Mouse (Mus musculus) midbrain, embryonic 14.5 days (tissue): Measurements from ENCODE around the gene Rnf216. TPM values are rescaled to one million over a fixed set of nuclear protein-coding genes. Genes with fewer than 3 reads are reported as not detected.

Experiments
- ATAC-seq: fragments of 200-750 bp; cut with Nextera tagmentation; 2 replicates; pipeline ENCODE4 v1.8.0; 2017; ENCODE audit warnings: moderate number of reproducible peaks, moderate library complexity; ENCODE audit not compliant: low FRiP score, low TSS enrichment
- DNase-seq: peaks from one replicate; pipeline ENCODE4 v3.0.0-alpha.2; 2015
- H3K27ac ChIP-seq: fragments of 300-500 bp; sonication (generic); replicated peaks from 2 replicates; pipeline ENCODE4 v1.5.1; 2014; ENCODE audit warnings: mild to moderate bottlenecking, low read depth, low read length, moderate library complexity
- H3K27me3 ChIP-seq: fragments of 300-500 bp; sonication (generic); 2 replicates; pipeline ENCODE4 v1.6.1; 2014; ENCODE audit warnings: low read length, control low read depth, mixed read lengths; ENCODE audit not compliant: control insufficient read depth, insufficient read depth
- H3K36me3 ChIP-seq: fragments of 300-500 bp; sonication (generic); 2 replicates; pipeline ENCODE4 v1.6.1; 2014; ENCODE audit warnings: low read length, control low read depth; ENCODE audit not compliant: control insufficient read depth, insufficient read depth
- H3K4me1 ChIP-seq: fragments of 300-500 bp; sonication (generic); 2 replicates; pipeline ENCODE4 v1.6.1; 2014; ENCODE audit warnings: mild to moderate bottlenecking, antibody characterized with exemption, low read length, control low read depth; ENCODE audit not compliant: control insufficient read depth, insufficient read depth
- H3K4me2 ChIP-seq: fragments of 300-500 bp; sonication (generic); 2 replicates; pipeline ENCODE4 v1.6.1; 2014; ENCODE audit warnings: mild to moderate bottlenecking, low read length, moderate library complexity
- H3K4me3 ChIP-seq: fragments of 300-500 bp; sonication (generic); replicated peaks from 2 replicates; pipeline ENCODE4 v1.5.1; 2014; ENCODE audit warnings: low read depth, low read length
- H3K9ac ChIP-seq: fragments of 300-500 bp; sonication (generic); replicated peaks from 2 replicates; pipeline ENCODE4 v1.6.1; 2014; ENCODE audit warnings: mild to moderate bottlenecking, low read length, moderate library complexity
- H3K9me3 ChIP-seq: fragments of 300-500 bp; sonication (generic); 2 replicates; pipeline ENCODE4 v1.6.1; 2016; ENCODE audit warnings: low read length, control low read depth, mixed read lengths; ENCODE audit not compliant: control insufficient read depth
- WGBS: fragments of 180-500 bp; shearing (Covaris S2); extraction: QIAGEN DNeasy Blood & Tissue Kit; methylation state at CpG from one replicate; pipeline ENCODE4 v1.1.7; 2014; 5-methylcytosine and 5-hydroxymethylcytosine counted together
- polyA plus RNA-seq: library from polyadenylated mRNA; unstranded; fragments of >200 nt; fragmentation: Nextera tagmentation; extraction: Ambion mirVana; gene quantifications from 2 replicates; pipeline ENCODE4 v1.2.1, GENCODE M21; 2014

The Rnf216 gene
- polyA plus RNA-seq, 1 experiment from 2014 or later = 32.1 TPM

DNA sequence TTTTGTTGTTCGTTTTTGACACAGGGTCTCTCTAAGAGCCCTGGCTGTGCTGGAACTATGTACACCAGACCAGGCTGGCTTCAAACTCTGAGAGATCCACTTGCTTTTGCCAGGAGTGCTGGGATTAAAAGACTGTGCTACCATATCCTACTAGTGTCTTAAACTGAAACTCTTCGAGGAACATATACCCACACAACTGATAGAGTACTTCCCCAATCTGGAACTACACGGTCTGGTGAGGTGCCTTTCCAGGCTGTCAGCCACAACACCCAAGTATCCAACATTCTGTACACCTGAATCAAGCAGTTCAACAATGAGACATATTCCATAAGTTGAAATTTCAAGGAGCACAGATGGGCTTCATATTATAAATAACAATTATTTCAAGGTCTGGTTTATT is 79.5 kb downstream of the Rnf216 start:
- no peak overlapping the region; the same call in 1 of the 2 replicates for H3K9ac ChIP-seq
- H3K4me3 ChIP-seq = no peak overlapping the region
- ATAC-seq (no peak), DNase-seq (no peak)
- 89% methylated on average over 3 of the region's 3 CpGs for WGBS
- no peaks in the 10 kb centered on the region for H3K9me3 ChIP-seq
- H3K27me3 ChIP-seq = no peaks in the 10 kb centered on the region
- peaks cover 3% of the 10 kb centered on the region; the same call in 1 of the 2 replicates for H3K36me3 ChIP-seq
- no peak overlapping the region for H3K4me2 ChIP-seq
- no peak overlapping the region for H3K27ac ChIP-seq
- no peaks in the 10 kb centered on the region for H3K4me1 ChIP-seq

DNA sequence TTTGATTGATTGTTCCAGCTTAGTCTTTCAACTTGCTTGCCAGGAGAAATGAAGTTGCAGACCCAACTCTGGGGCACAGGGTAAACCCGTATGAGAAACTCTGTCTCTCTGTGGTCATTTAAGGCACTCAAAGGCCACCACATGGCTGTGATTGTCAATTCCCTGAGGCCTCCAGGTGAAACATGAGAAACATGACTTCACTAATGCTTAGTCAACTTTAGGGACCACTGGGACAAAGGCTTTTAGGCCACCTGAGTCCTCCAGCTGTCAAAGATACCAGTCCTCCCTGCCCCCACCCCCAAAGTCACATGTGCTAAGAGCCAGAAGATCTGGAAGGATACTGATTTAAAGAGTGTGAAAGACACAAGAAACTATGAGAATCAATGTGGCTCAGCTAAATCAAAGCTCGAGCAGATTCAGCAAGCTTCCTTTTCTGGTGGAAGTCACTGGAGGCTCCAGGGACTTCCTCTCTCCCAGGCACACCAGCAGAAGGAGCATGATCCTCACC is 80.1 kb downstream of the Rnf216 start:
- Histone ChIP-seq H3K4me3 (no peak overlapping the region), H3K9me3 (no peaks in the 10 kb centered on the region), H3K9ac (no peak overlapping the region), H3K4me1 (no peaks in the 10 kb centered on the region), H3K27ac (no peak overlapping the region), H3K36me3 (peaks cover 5% of the 10 kb centered on the region), H3K4me2 (no peak overlapping the region), H3K27me3 (no peaks in the 10 kb centered on the region)
- DNase-seq (no peak), ATAC-seq (no peak)
- WGBS = 54% methylated on average over 2 of the region's 2 CpGs

DNA sequence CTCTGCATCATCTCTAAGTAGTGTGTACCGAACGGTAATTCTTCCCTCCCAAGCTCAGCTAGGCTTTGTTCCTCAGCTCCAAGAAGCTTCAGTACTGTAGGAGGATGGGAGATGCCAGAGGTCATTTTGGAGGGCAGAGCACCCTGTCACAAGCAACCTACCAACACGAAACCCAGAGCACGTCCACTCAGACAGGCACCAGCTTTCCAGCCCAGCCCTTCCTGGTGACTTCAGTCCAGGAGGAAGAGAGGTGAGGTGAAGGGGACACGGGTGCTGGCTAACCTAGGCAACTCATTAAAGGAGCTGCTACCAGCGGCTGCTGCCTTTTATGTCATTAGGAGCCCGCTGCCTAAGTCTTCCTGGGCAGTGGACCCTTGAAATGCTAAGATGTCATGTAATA is 81.1 kb downstream of the Rnf216 start:
- no peaks in the 10 kb centered on the region for H3K27me3 ChIP-seq
- H3K4me3 ChIP-seq = no peak overlapping the region
- H3K27ac ChIP-seq = no peak overlapping the region
- peaks cover 15% of the 10 kb centered on the region for H3K36me3 ChIP-seq
- ATAC-seq (no peak), DNase-seq (no peak)
- H3K4me2 ChIP-seq = no peak overlapping the region
- WGBS = 53% methylated on average over 7 of the region's 7 CpGs
- no peaks in the 10 kb centered on the region for H3K4me1 ChIP-seq
- H3K9me3 ChIP-seq = no peaks in the 10 kb centered on the region
- no peak overlapping the region for H3K9ac ChIP-seq

DNA sequence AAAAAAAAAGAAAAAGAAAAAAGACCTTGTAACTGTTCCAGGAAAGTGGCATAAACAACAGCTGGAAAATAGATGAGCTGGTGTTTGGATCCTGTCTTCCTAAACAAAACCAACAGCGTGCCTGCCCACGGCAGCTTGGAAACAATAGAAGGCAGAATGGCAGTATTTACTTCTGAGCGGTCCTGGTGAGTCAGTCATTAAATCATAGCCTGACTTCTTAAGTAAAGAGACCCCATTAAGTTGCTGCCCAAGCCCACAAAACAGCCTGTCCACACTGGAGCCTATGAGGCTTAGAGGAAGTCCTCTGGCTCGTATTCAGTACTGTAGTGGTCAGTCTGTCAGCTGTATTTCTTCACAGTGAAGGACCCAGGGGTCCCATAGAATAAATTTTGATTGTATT is 81.6 kb downstream of the Rnf216 start:
- Histone ChIP-seq H3K27ac (no peak overlapping the region), H3K9me3 (no peaks in the 10 kb centered on the region), H3K36me3 (peaks cover 19% of the 10 kb centered on the region), H3K27me3 (no peaks in the 10 kb centered on the region), H3K4me1 (no peaks in the 10 kb centered on the region), H3K4me3 (no peak overlapping the region), H3K4me2 (no peak overlapping the region), H3K9ac (no peak overlapping the region)
- no peak for ATAC-seq
- WGBS = 50% methylated on average over 4 of the region's 4 CpGs
- DNase-seq = no peak

DNA sequence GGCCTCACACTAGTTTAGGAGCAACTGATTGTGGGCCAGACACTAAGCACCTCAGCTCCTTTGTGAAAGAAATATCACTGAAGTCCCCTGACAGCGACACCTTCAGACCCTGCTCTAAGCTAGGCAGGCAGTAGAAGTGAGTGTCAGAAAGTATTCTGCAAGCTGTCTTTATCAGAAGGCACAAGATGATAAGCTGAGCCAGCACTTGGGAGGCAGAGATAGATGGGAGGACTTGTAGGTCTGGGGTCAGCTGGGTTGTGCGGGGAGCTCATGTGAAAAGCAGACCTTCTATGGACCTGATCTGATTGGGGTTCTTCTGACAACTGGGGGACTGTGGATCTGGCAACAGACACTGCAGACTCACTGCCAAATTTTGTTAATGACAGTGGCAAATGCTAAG is 88.9 kb downstream of the Rnf216 start:
- no peak for ATAC-seq
- 97% methylated on average over 2 of the region's 2 CpGs for WGBS
- H3K4me2 ChIP-seq = no peak overlapping the region
- DNase-seq = no peak
- H3K4me3 ChIP-seq = no peak overlapping the region
- no peaks in the 10 kb centered on the region for H3K9me3 ChIP-seq
- H3K27ac ChIP-seq = no peak overlapping the region
- peaks cover 32% of the 10 kb centered on the region for H3K36me3 ChIP-seq
- no peaks in the 10 kb centered on the region for H3K27me3 ChIP-seq
- no peaks in the 10 kb centered on the region for H3K4me1 ChIP-seq
- no peak overlapping the region for H3K9ac ChIP-seq

DNA sequence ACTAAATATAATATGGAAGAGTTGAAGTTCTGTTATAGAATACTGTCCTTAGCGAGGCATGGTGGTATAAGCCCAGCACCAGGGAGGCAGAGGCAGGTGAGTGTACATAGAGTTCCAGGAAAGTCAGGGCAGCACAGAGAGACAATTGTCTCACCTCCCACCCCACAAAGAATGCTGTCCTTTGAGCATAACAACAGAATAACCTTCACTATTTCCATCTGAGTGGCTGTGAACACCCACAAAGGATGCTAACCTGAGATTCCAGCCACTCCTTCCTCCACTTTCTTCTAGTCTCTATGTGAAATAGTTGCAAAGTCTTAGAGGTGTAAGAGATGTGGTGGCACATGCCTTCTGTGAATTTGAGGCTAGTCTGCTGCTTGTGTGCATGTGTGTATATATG is 89.8 kb downstream of the Rnf216 start:
- ATAC-seq (no peak), DNase-seq (no peak)
- WGBS = 97% methylated on average over 1 of the region's 1 CpGs
- Histone ChIP-seq H3K27me3 (no peaks in the 10 kb centered on the region), H3K4me1 (no peaks in the 10 kb centered on the region), H3K36me3 (peaks cover 32% of the 10 kb centered on the region), H3K9me3 (no peaks in the 10 kb centered on the region), H3K4me2 (no peak overlapping the region), H3K9ac (no peak overlapping the region), H3K27ac (no peak overlapping the region), H3K4me3 (no peak overlapping the region)

GRCm38 (mm10) chr5:143017401-143017800 is 95.4 kb downstream of the Rnf216 start:
- H3K9ac ChIP-seq = no peak overlapping the region
- no peaks in the 10 kb centered on the region for H3K4me1 ChIP-seq
- no peaks in the 10 kb centered on the region for H3K27me3 ChIP-seq
- no peaks in the 10 kb centered on the region for H3K9me3 ChIP-seq
- 94% methylated on average over 5 of the region's 5 CpGs for WGBS
- no peak for DNase-seq
- no peak overlapping the region for H3K27ac ChIP-seq
- peaks cover 35% of the 10 kb centered on the region for H3K36me3 ChIP-seq
- no peak overlapping the region for H3K4me2 ChIP-seq
- H3K4me3 ChIP-seq = no peak overlapping the region
- ATAC-seq = no peak

GRCm38 (mm10) chr5:143009383-143009782 is 103.4 kb downstream of the Rnf216 start:
- H3K27ac ChIP-seq = peak overlapping the region; percentile 45; the same call in 1 of the 2 replicates
- H3K36me3 ChIP-seq = peaks cover 45% of the 10 kb centered on the region
- peaks cover 4% of the 10 kb centered on the region; the same call in 1 of the 2 replicates for H3K4me1 ChIP-seq
- H3K9ac ChIP-seq = no peak overlapping the region
- ATAC-seq (no peak), DNase-seq (peak; percentile 18)
- no peaks in the 10 kb centered on the region for H3K27me3 ChIP-seq
- H3K4me2 ChIP-seq = no peak overlapping the region
- 54% methylated on average over 10 of the region's 11 CpGs for WGBS
- no peaks in the 10 kb centered on the region for H3K9me3 ChIP-seq
- H3K4me3 ChIP-seq = no peak overlapping the region

- DNase-seq = peak; percentile 36
- ATAC-seq = no peak
- peaks cover 6% of the 10 kb centered on the region for H3K36me3 ChIP-seq
- peaks cover 5% of the 10 kb centered on the region; the same call in 1 of the 2 replicates for H3K4me1 ChIP-seq
- no peak overlapping the region for H3K4me3 ChIP-seq
- no peak overlapping the region for H3K4me2 ChIP-seq
- H3K27ac ChIP-seq = peak overlapping the region; percentile 64
- H3K9me3 ChIP-seq = no peaks in the 10 kb centered on the region
- WGBS = 60% methylated on average over 9 of the region's 9 CpGs
- no peak overlapping the region for H3K9ac ChIP-seq
- H3K27me3 ChIP-seq = no peaks in the 10 kb centered on the region
These were observed 111.9 kb downstream of the Rnf216 start for GRCm38 (mm10) chr5:143000654-143001500.
